Mouse (Mus musculus) embryonic fibroblast, embryonic 13.5 days (primary cell): Measurements from ENCODE around the gene Cox6b1.

Experiments
- CTCF ChIP-seq: IDR thresholded peaks from 2 replicates; pipeline ENCODE4 v1.5.1; 2011; ENCODE audit warnings: mild to moderate bottlenecking, control low read depth, low read length, moderate library complexity, borderline replicate concordance; ENCODE audit not compliant: insufficient read depth
- POLR2A ChIP-seq: IDR thresholded peaks from 2 replicates; pipeline ENCODE4 v1.6.1; 2011; ENCODE audit warnings: low read depth, mild to moderate bottlenecking, control low read depth, low read length, moderate library complexity

- TF ChIP-seq POLR2A: no peak
- no peak for TF ChIP-seq CTCF
These were observed 34.4 kb downstream of the Cox6b1 start for GRCm38 (mm10) chr7:30591605-30591951.
